Mouse (Mus musculus): ENCODE data around the gene Heatr1. TPM values are rescaled to one million over a fixed set of nuclear protein-coding genes. Genes with fewer than 3 reads are reported as not detected.

Heatr1 gene
- total and polyA plus RNA-seq, 3 experiments = 130 to 468 (median 156) TPM

DNA sequence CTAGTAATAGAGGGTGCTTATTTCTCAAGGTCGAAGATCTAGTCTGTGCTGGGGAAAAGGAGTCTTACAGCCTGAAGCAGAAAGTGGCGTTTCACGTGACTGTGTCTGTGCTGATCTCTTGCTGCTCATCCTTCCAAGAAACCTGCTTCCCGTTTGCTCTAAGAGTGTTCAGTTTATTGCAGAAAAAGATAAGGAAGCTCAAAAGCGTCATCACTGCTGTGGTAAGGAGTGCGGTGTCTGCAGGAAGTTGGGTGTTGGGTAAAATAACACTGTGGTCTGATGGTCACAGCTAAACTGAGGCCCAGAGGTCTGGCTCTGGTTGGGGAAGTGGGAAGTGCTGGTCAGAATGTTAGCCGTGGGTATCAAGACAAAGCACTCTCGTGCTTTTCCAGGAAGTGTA lies 17.2 kb downstream of the Heatr1 start:
- Histone ChIP-seq H3K36me3 (ENCODE audit: control insufficient read depth in 1 of 2, insufficient read depth in 2 of 2, low read length in 2 of 2) (peaks cover 20 to 27% of the 10 kb centered on the region in 2 experiments), H3K27ac (ENCODE audit: control insufficient read depth, low read depth, low read length) (peak overlapping the region; percentile 32), H3K79me2 (ENCODE audit: control insufficient read depth, insufficient read depth, low read length, poor library complexity) (peaks cover 2% of the 10 kb centered on the region; the same call in 1 of the 2 replicates), H3K9me3 (replicated peaks; ENCODE audit: insufficient read depth, low read length) (no peaks in the 10 kb centered on the region), H3K4me3 (ENCODE audit: control insufficient read depth in 1 of 2, insufficient read depth in 1 of 2, low read depth in 2 of 2, low read length in 2 of 2) (no peak overlapping the region), H3K4me1 (ENCODE audit: control insufficient read depth in 1 of 2, insufficient read depth in 2 of 2, low read length in 2 of 2) (peaks cover 9% of the 10 kb centered on the region in 2 experiments), H3K27me3 (ENCODE audit: control insufficient read depth in 1 of 2, insufficient read depth in 2 of 2, low read length in 2 of 2) (no peaks in the 10 kb centered on the region), H3K9ac (ENCODE audit: control insufficient read depth, low read depth, low read length, poor library complexity, severe bottlenecking) (no peak overlapping the region)
- peak; percentile 93 for DNase-seq (ENCODE audit: low read depth, low spot score)
- TF ChIP-seq MAFK (IDR thresholded peaks at IDR 0.05; ENCODE audit: borderline replicate concordance, low read depth, low read length) = peak; percentile 69; the same call in 1 of the 2 replicates
- TF ChIP-seq ZMIZ1 (IDR thresholded peaks at IDR 0.05; ENCODE audit: low read depth, low read length) = no peak
- TF ChIP-seq CHD1 (IDR thresholded peaks at IDR 0.05; ENCODE audit: low read depth, low read length) = no peak
- no peak for TF ChIP-seq NELFE (IDR thresholded peaks at IDR 0.05; ENCODE audit: low read depth, low read length)
- TF ChIP-seq MAX (IDR thresholded peaks at IDR 0.05; ENCODE audit: low read length) = peak; percentile 54
- TF ChIP-seq MYC (IDR thresholded peaks at IDR 0.05; ENCODE audit: low read depth, low read length) = 0 out of 2 replicates have a peak, but pooled peaks have one; percentile 51
- TF ChIP-seq USF2 (IDR thresholded peaks at IDR 0.05; ENCODE audit: borderline replicate concordance in 1 of 2, insufficient read depth in 1 of 2, low read depth in 1 of 2, low read length in 2 of 2) = peak in 1 of 2 experiments; percentile 34; a peak in 1 of 4 replicates
- TF ChIP-seq NRF1 (IDR thresholded peaks at IDR 0.05; ENCODE audit: insufficient read depth, low read depth, low read length, poor library complexity, severe bottlenecking) = no peak
- TF ChIP-seq E2F4 (IDR thresholded peaks at IDR 0.05; ENCODE audit: borderline replicate concordance, low read depth, low read length) = no peak
- TF ChIP-seq ZNF384 (IDR thresholded peaks at IDR 0.05; ENCODE audit: low read depth, low read length) = no peak
- no peak for TF ChIP-seq JUND (IDR thresholded peaks at IDR 0.05; ENCODE audit: low read depth, low read length)
- 0 out of 2 replicates have a peak, but pooled peaks have one; percentile 17 for TF ChIP-seq HCFC1 (IDR thresholded peaks at IDR 0.05; ENCODE audit: low read depth, low read length)
- TF ChIP-seq POLR2AphosphoS5 (IDR thresholded peaks at IDR 0.05; ENCODE audit: borderline replicate concordance, low read depth, low read length) = no peak
- TF ChIP-seq UBTF (IDR thresholded peaks at IDR 0.05; ENCODE audit: borderline replicate concordance, insufficient read depth, low read depth, low read length) = no peak
- peak; percentile 50; the same call in 1 of the 2 replicates for TF ChIP-seq CHD2 (IDR thresholded peaks at IDR 0.05; ENCODE audit: low read length)
- TF ChIP-seq ZKSCAN1 (IDR thresholded peaks at IDR 0.05; ENCODE audit: low read depth, low read length) = no peak
- no peak for TF ChIP-seq CTCF (IDR thresholded peaks at IDR 0.05 in 2 of 3, conservative IDR thresholded peaks at IDR 0.05 in 1 of 3; ENCODE audit: control insufficient read depth in 1 of 3, insufficient read depth in 1 of 3, low read depth in 2 of 3, low read length in 3 of 3, poor library complexity in 1 of 3, severe bottlenecking in 1 of 3)
- peak; percentile 97 for TF ChIP-seq BHLHE40 (IDR thresholded peaks at IDR 0.05; ENCODE audit: borderline replicate concordance, low read depth, low read length)
- no peak for TF ChIP-seq RAD21 (IDR thresholded peaks at IDR 0.05; ENCODE audit: low read depth, low read length)
- TF ChIP-seq SMC3 (IDR thresholded peaks at IDR 0.05; ENCODE audit: low read depth, low read length) = no peak
- TF ChIP-seq GATA1 (IDR thresholded peaks at IDR 0.05; ENCODE audit: low read depth, low read length) = peak; percentile 88
- TF ChIP-seq RCOR1 (IDR thresholded peaks at IDR 0.05; ENCODE audit: low read depth, low read length) = peak; percentile 97
- peak; percentile 72 for TF ChIP-seq MYB (IDR thresholded peaks at IDR 0.05; ENCODE audit: low read depth, low read length)
- peak; percentile 69; the same call in 1 of the 2 replicates for TF ChIP-seq MXI1 (IDR thresholded peaks at IDR 0.05; ENCODE audit: low read depth, low read length)
- TF ChIP-seq USF1 (IDR thresholded peaks at IDR 0.05; ENCODE audit: low read depth, low read length) = peak; percentile 87
- no peak for TF ChIP-seq ZC3H11A (IDR thresholded peaks at IDR 0.05; ENCODE audit: low read depth, low read length)
- no peak for TF ChIP-seq MEF2A (IDR thresholded peaks at IDR 0.05; ENCODE audit: extremely low read depth, insufficient replicate concordance, low read depth, low read length, poor library complexity, severe bottlenecking)
- TF ChIP-seq ELF1 (IDR thresholded peaks at IDR 0.05; ENCODE audit: low read depth, low read length) = peak; percentile 56; the same call in 1 of the 2 replicates
- TF ChIP-seq EP300 (IDR thresholded peaks at IDR 0.05; ENCODE audit: low read depth in 1 of 2, low read length in 2 of 2) = peak; percentile 94 to 95
- peak; percentile 77 for TF ChIP-seq SIN3A (IDR thresholded peaks at IDR 0.05; ENCODE audit: low read length)
- no peak for TF ChIP-seq POLR2A (IDR thresholded peaks at IDR 0.05; ENCODE audit: control insufficient read depth in 1 of 2, insufficient read depth in 1 of 2, low read depth in 1 of 2, low read length in 2 of 2, poor library complexity in 1 of 2)
- TF ChIP-seq POLR2AphosphoS2 (IDR thresholded peaks at IDR 0.05; ENCODE audit: low read length) = no peak
- peak; percentile 82 for TF ChIP-seq TCF12 (IDR thresholded peaks at IDR 0.05; ENCODE audit: low read depth, low read length)
- TF ChIP-seq TAL1 (IDR thresholded peaks at IDR 0.05; ENCODE audit: low read length) = peak; percentile 89
- TF ChIP-seq TBP (IDR thresholded peaks at IDR 0.05; ENCODE audit: low read depth, low read length) = no peak; the same call in 1 of the 2 replicates
- TF ChIP-seq ETS1 (IDR thresholded peaks at IDR 0.05; ENCODE audit: low read depth, low read length) = peak; percentile 92
- TF ChIP-seq MAZ (IDR thresholded peaks at IDR 0.05; ENCODE audit: low read depth, low read length) = no peak
